Mouse (Mus musculus): ENCODE results near the gene Nisch. TPM values are rescaled to one million over a fixed set of nuclear protein-coding genes. Genes with fewer than 3 reads are reported as not detected.
A peak's percentile ranks its signal among the peaks of the same experiment; 100 is the strongest.

The Nisch gene
- total RNA-seq, 1 experiment = 169 TPM

GRCm38 (mm10) chr14:31251626-31252025 is 34.9 kb upstream of the Nisch start:
- Histone ChIP-seq H3K36me3 (ENCODE audit: control insufficient read depth, insufficient read depth, low read length, poor library complexity, severe bottlenecking) (peaks cover 32% of the 10 kb centered on the region), H3K9ac (ENCODE audit: insufficient read depth, low read depth, low read length, poor library complexity, severe bottlenecking) (peak overlapping the region; percentile 91), H3K4me1 (ENCODE audit: control insufficient read depth in 2 of 2, insufficient read depth in 2 of 2, low read length in 2 of 2, poor library complexity in 1 of 2) (no peaks in the 10 kb centered on the region; a peak in 1 of 4 replicates), H3K9me3 (ENCODE audit: control insufficient read depth, insufficient read depth, low read depth, low read length) (no peaks in the 10 kb centered on the region), H3K4me3 (ENCODE audit: insufficient read depth in 1 of 2, low read depth in 1 of 2, low read length in 2 of 2, poor library complexity in 1 of 2, severe bottlenecking in 1 of 2) (peak overlapping the region; percentile 78 to 92), H3K27ac (ENCODE audit: insufficient read depth, low read depth, low read length, poor library complexity, severe bottlenecking) (peak overlapping the region; percentile 7; the same call in 1 of the 2 replicates)
- TF ChIP-seq CHD2 (IDR thresholded peaks at IDR 0.05; ENCODE audit: low read depth, low read length) (no peak), HCFC1 (IDR thresholded peaks at IDR 0.05; ENCODE audit: borderline replicate concordance, insufficient read depth, low read length) (no peak), ZC3H11A (IDR thresholded peaks at IDR 0.05; ENCODE audit: borderline replicate concordance, low read depth, low read length) (no peak), MAFK (IDR thresholded peaks at IDR 0.05; ENCODE audit: insufficient read depth, low read depth, low read length) (no peak), ZNF384 (IDR thresholded peaks at IDR 0.05; ENCODE audit: low read depth, low read length) (no peak)
- in situ Hi-C loops (cut with MboI; ENCODE audit: low sequenced_read_pairs in 2 of 2, unreplicated experiment in 2 of 2) = loop anchor here in 1 of 2 experiments (10.0 kb wide), 1 partner anchor 63 kb away; no protein-coding TSS in a partner anchor
- no peak for DNase-seq (ENCODE audit: low read depth, low spot score)

GRCm38 (mm10) chr14:31251084-31251604 is 34.4 kb upstream of the Nisch start, which contains the start of the genes Phf7 and Bap1:
TSS of gene Phf7 (minus strand) at chr14:31251317.
TSS of gene Bap1 (plus strand) at chr14:31251450.
- in situ Hi-C loops (cut with MboI; ENCODE audit: low sequenced_read_pairs in 2 of 2, unreplicated experiment in 2 of 2) = loop anchor here in 1 of 2 experiments (10.0 kb wide), 1 partner anchor 64 kb away; no protein-coding TSS in a partner anchor
- Histone ChIP-seq H3K4me1 (ENCODE audit: control insufficient read depth in 2 of 2, insufficient read depth in 2 of 2, low read length in 2 of 2, poor library complexity in 1 of 2) (no peaks in the 10 kb centered on the region; a peak in 1 of 4 replicates), H3K9ac (ENCODE audit: insufficient read depth, low read depth, low read length, poor library complexity, severe bottlenecking) (peak within 1 kb of the TSS; percentile 91), H3K9me3 (ENCODE audit: control insufficient read depth, insufficient read depth, low read depth, low read length) (no peaks in the 10 kb centered on the region), H3K27ac (ENCODE audit: insufficient read depth, low read depth, low read length, poor library complexity, severe bottlenecking) (peak within 1 kb of the TSS; percentile 7; the same call in 1 of the 2 replicates), H3K4me3 (ENCODE audit: insufficient read depth in 1 of 2, low read depth in 1 of 2, low read length in 2 of 2, poor library complexity in 1 of 2, severe bottlenecking in 1 of 2) (peak within 1 kb of the TSS; percentile 78 to 92), H3K36me3 (ENCODE audit: control insufficient read depth, insufficient read depth, low read length, poor library complexity, severe bottlenecking) (peaks cover 27% of the 10 kb centered on the region)
- peak; percentile 80 for TF ChIP-seq HCFC1 (IDR thresholded peaks at IDR 0.05; ENCODE audit: borderline replicate concordance, insufficient read depth, low read length)
- TF ChIP-seq CHD2 (IDR thresholded peaks at IDR 0.05; ENCODE audit: low read depth, low read length) = no peak
- no peak for TF ChIP-seq ZC3H11A (IDR thresholded peaks at IDR 0.05; ENCODE audit: borderline replicate concordance, low read depth, low read length)
- no peak for TF ChIP-seq ZNF384 (IDR thresholded peaks at IDR 0.05; ENCODE audit: low read depth, low read length)
- no peak for TF ChIP-seq MAFK (IDR thresholded peaks at IDR 0.05; ENCODE audit: insufficient read depth, low read depth, low read length)
- peak; percentile 83 for DNase-seq (ENCODE audit: low read depth, low spot score)

GRCm38 (mm10) chr14:31250222-31251083 is 33.7 kb upstream of the Nisch start:
- Histone ChIP-seq H3K27ac (ENCODE audit: insufficient read depth, low read depth, low read length, poor library complexity, severe bottlenecking) (no peak overlapping the region), H3K36me3 (ENCODE audit: control insufficient read depth, insufficient read depth, low read length, poor library complexity, severe bottlenecking) (peaks cover 22% of the 10 kb centered on the region), H3K4me1 (ENCODE audit: control insufficient read depth in 2 of 2, insufficient read depth in 2 of 2, low read length in 2 of 2, poor library complexity in 1 of 2) (no peaks in the 10 kb centered on the region; a peak in 1 of 4 replicates), H3K4me3 (ENCODE audit: insufficient read depth in 1 of 2, low read depth in 1 of 2, low read length in 2 of 2, poor library complexity in 1 of 2, severe bottlenecking in 1 of 2) (peak overlapping the region; percentile 73 to 92), H3K9ac (ENCODE audit: insufficient read depth, low read depth, low read length, poor library complexity, severe bottlenecking) (peak overlapping the region; percentile 86), H3K9me3 (ENCODE audit: control insufficient read depth, insufficient read depth, low read depth, low read length) (no peaks in the 10 kb centered on the region)
- in situ Hi-C loops (cut with MboI; ENCODE audit: low sequenced_read_pairs in 2 of 2, unreplicated experiment in 2 of 2) = loop anchor here in 1 of 2 experiments (10.0 kb wide), 1 partner anchor 64 kb away; no protein-coding TSS in a partner anchor
- TF ChIP-seq MAFK (IDR thresholded peaks at IDR 0.05; ENCODE audit: insufficient read depth, low read depth, low read length) = no peak
- TF ChIP-seq ZNF384 (IDR thresholded peaks at IDR 0.05; ENCODE audit: low read depth, low read length) = no peak
- TF ChIP-seq HCFC1 (IDR thresholded peaks at IDR 0.05; ENCODE audit: borderline replicate concordance, insufficient read depth, low read length) = no peak
- TF ChIP-seq ZC3H11A (IDR thresholded peaks at IDR 0.05; ENCODE audit: borderline replicate concordance, low read depth, low read length) = no peak
- TF ChIP-seq CHD2 (IDR thresholded peaks at IDR 0.05; ENCODE audit: low read depth, low read length) = no peak
- no peak for DNase-seq (ENCODE audit: low read depth, low spot score)

GRCm38 (mm10) chr14:31248396-31248795 is 31.6 kb upstream of the Nisch start:
- Histone ChIP-seq H3K9ac (ENCODE audit: insufficient read depth, low read depth, low read length, poor library complexity, severe bottlenecking) (no peak overlapping the region), H3K27ac (ENCODE audit: insufficient read depth, low read depth, low read length, poor library complexity, severe bottlenecking) (no peak overlapping the region), H3K36me3 (ENCODE audit: control insufficient read depth, insufficient read depth, low read length, poor library complexity, severe bottlenecking) (peaks cover 6% of the 10 kb centered on the region; the same call in 1 of the 2 replicates), H3K4me1 (ENCODE audit: control insufficient read depth in 2 of 2, insufficient read depth in 2 of 2, low read length in 2 of 2, poor library complexity in 1 of 2) (no peaks in the 10 kb centered on the region; a peak in 1 of 4 replicates), H3K9me3 (ENCODE audit: control insufficient read depth, insufficient read depth, low read depth, low read length) (no peaks in the 10 kb centered on the region), H3K4me3 (ENCODE audit: insufficient read depth in 1 of 2, low read depth in 1 of 2, low read length in 2 of 2, poor library complexity in 1 of 2, severe bottlenecking in 1 of 2) (no peak overlapping the region)
- in situ Hi-C loops (cut with MboI; ENCODE audit: low sequenced_read_pairs in 2 of 2, unreplicated experiment in 2 of 2) = no loop called here
- DNase-seq (ENCODE audit: low read depth, low spot score) = no peak
- TF ChIP-seq CHD2 (IDR thresholded peaks at IDR 0.05; ENCODE audit: low read depth, low read length) (no peak), ZC3H11A (IDR thresholded peaks at IDR 0.05; ENCODE audit: borderline replicate concordance, low read depth, low read length) (no peak), HCFC1 (IDR thresholded peaks at IDR 0.05; ENCODE audit: borderline replicate concordance, insufficient read depth, low read length) (no peak), MAFK (IDR thresholded peaks at IDR 0.05; ENCODE audit: insufficient read depth, low read depth, low read length) (no peak)

All from ES-E14 (cell line).